Mouse (Mus musculus): ENCODE data around the gene Grap2.

Grap2 gene

DNA sequence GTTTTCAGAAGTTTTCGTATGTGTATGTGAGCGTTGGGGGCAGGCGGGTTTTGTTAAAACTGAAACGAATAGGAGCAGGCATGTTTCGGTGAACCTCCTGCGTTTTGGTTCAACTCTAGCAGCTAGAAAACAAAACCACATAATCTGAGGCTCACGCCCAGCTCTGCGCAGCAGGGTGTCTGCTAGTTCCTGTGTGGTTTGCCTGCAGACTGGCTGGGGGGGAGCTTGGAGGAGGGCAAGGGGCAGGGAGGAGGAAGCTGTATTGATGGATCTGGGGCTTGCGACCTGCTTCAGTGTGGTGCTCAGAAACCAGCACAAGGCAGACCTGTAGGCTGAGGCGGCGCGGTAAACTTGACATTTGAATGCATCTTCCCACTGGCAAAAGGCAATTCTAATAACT, at the start of gene Grap2:
Grap2 (plus strand) TSS at position 304 of the 400 bp plus-strand sequence.
- DNase-seq (ENCODE audit: low spot score), result no peak

DNA sequence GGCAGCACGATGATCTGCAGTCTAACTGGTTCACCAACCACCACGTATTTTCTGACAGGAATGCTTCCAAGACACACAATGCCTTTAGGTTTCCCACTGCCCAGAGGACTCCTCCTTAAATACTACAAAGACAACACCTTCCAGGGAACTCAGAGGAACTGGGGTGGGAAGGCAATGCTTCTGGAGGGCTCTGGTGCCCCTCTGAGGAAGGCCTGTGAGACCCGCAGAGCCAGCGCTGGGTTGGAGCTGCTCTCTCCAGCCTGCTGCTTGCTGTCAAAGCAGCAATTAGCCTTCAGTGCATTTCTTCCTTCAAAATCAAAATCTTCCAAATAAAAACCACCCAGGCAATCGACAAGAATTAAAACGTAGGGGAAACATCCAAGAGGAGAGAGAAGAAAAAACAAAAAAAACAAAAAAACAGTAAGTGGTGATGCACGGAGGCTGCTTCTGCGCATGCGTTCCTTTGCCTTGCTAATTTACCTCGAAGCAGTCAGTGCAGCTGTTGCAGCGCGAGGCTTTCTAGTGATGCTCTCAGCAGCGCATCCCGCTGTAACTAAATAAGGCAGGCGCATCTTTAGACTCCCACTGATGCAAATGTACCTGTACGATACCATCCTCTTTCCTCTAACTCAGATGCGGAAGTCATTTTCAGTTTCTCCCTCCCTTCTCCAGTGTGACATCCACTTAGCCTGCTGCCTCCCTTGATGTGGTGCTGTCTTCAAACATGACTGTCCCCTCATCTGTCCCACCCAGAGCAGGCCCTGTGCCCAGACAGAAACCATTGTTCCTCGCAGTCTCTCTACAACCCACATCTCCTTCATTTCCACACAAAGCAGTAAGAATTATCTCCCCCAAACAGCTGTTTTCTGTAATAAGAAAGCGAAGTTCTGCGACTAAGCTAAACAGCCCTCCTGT, 42.2 kb upstream of the Grap2 start:
- no peak for DNase-seq (ENCODE audit: low spot score)

DNA sequence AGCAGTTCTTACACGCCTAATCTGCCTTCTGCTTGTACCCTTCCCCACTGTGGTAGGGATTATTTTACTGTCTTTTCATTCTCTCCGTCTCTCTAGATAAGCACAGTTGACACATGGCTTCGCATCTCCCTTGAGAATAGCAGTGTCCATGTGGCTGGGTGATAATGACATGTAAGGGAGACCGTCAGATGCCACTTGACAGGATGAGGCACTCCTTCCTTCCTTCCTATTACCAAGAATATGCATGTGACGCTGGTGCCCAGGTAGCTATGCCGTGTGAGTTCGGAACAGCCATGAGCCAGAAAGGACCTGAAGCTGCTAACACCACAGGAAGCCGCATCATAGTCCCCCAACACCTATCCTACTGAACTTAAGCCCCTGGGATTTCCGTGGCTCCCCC, 41.4 kb upstream of the Grap2 start:
- DNase-seq (ENCODE audit: low spot score), result no peak

DNA sequence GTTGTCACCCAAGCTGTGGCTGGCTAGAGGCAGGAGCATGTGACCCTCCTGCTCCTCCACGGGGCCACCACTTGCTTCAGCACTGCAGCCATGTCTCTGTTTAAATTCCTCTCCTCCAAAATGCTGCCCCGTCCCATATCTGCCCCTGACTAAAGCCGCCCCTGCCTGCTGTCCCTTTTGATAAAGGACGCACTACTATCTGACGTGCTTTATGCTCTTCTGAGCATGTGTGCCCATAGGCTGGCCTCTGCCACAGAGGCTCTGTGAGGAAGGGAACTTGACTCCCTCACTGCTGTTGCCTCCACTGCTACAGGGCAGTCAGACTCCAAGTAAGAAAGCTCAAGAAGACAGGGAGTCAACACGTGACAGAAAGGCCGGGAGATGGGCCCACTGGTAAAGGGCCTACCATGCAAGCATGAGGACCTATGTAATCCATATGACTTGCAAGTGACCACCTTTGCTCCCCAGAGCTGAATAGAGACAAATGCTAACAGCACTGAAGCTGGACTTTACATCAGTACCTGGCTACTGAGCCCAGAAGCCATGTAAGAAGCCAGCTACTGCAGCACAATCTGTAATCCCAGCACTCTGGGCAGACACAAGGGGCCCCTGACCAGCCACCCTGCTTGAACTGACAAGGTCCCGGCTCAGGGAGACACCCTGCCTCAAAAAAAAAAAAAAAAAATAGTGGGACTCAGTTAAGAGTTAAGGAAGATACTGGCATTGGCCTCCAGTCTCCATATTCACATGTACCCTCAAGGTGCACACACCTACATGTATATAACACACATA, 39.9 kb upstream of the Grap2 start:
- peak; percentile 76 for DNase-seq (ENCODE audit: low spot score)

DNA sequence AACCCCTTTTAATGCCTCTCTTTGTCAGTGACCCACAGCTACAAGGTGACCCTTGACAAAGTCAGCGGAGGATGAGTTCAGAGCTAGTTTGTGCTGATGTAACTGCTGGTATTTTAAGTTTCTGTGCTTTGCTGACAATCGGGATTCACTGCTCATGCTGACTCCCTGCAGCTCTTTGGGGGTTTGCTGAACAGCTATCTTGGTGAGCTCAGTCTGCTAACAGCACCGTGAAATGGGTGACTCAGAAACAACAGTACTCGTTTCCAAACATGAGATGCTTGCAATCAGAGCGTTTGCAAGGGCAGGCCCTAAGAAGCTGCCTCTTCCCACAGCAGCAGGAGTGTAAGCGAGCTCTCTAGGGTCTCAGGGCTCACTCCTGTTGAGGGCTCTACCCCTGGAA, 39.1 kb upstream of the Grap2 start:
- DNase-seq (ENCODE audit: low spot score), result no peak

DNA sequence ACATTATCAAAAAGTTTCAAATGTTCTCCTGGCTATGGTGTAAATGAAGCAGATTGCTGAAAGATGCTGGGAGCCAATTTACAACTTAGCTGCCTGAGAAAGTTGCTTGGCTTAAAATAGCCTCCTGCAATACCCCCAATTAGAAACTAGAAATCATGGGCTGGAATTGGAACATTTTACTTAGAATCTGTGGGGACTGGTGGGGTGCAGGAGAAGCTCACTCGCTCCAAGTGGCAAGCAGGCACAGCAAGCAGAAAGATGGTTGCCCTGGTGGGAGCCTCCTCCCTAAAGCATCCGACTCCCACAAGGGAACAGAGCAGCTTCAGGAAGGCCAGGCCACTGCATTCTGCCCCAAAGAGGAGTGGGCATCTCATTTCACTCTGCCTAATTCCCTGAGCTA, 36.3 kb upstream of the Grap2 start:
- no peak for DNase-seq (ENCODE audit: low spot score)

DNA sequence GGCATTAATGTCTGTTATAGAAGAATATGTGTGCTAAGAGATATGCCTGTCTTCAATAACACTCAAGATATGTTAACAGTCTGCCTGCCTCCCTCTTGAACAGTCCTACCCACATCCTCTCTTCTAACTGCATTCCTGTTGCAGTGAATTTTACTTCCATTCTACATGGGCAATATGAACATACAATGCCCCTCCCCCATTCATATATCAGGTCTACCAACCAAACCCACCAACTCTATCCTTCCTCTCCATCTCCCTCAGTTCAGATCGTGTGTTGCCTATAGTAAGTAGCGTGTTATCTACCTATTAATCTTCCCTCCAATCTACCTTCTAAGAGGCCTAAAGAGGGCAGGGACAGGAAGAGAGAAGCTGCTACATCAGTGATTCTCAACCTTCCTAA, 34.3 kb upstream of the Grap2 start:
- DNase-seq (ENCODE audit: low spot score), result no peak

DNA sequence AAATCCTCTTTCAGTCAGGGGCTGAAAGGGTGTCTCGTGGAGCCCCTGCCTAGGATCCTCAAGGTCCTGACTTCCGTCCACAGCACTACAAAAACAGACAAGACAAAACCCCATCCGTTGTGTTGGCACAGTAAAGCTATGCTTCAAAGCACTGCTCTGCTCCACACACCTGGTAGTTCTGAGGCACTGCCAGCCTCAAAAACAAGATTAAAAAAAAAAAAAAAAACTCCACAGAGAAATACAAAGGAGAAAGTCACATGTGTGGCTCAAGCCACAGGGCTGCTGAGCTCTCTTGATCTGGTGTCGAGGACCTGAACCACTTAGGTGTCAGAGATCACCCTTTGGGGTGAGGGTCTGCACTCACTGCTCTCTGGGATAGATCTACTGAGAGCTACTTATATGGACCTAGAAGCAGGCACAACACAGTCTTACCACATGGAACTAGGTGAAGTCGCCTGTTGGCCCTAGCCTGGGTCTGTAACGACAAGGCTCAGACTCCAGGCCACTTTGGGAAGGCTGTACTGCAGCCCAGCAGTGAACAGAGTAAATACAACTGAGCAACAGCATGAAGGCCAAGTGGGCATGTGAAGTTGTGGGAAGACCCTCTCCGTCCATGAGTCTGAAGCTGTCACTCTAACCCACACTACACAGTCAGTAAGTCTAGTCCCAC, 33.6 kb upstream of the Grap2 start:
- DNase-seq (ENCODE audit: low spot score), result no peak

DNA sequence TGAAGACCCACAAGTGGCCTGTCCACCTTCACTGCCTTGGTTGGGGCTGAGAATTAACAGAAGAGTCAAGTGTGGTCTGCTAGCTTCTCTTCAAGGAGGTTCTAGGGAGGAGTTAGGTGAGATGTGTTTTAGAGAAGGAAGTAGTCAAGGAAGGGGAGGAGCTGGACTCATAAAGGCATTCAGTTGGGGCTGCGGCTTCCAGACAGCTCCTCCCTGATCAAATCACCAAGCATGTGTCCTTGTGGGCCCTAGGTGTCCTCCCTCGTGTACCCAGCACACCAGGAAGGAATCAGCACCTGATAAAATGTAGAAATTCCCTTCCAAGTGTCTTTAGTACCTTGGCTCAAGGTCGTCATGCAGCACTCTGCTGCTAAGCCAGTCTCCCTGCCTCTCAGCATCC, 28.3 kb upstream of the Grap2 start:
- no peak for DNase-seq (ENCODE audit: low spot score)

DNA sequence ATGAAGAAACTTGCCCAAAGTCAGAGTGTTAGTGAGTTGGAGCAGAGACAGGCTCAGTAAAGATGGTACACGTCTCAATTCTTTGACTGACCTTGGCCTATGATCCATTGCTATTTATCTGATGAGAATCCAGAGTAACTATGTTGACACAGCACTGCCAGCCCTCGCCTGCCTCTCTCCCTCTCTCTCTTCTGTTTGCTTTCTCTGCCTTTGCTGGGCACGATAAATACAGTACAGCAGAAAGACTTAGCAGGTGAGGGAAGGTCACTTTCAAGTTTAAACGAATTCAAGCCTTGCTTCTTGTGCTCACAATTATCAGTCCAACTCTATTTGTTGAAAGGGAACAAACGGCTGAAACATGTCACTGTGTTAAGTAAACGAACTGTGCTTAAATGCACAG, 27.0 kb upstream of the Grap2 start:
- no peak for DNase-seq (ENCODE audit: low spot score)

DNA sequence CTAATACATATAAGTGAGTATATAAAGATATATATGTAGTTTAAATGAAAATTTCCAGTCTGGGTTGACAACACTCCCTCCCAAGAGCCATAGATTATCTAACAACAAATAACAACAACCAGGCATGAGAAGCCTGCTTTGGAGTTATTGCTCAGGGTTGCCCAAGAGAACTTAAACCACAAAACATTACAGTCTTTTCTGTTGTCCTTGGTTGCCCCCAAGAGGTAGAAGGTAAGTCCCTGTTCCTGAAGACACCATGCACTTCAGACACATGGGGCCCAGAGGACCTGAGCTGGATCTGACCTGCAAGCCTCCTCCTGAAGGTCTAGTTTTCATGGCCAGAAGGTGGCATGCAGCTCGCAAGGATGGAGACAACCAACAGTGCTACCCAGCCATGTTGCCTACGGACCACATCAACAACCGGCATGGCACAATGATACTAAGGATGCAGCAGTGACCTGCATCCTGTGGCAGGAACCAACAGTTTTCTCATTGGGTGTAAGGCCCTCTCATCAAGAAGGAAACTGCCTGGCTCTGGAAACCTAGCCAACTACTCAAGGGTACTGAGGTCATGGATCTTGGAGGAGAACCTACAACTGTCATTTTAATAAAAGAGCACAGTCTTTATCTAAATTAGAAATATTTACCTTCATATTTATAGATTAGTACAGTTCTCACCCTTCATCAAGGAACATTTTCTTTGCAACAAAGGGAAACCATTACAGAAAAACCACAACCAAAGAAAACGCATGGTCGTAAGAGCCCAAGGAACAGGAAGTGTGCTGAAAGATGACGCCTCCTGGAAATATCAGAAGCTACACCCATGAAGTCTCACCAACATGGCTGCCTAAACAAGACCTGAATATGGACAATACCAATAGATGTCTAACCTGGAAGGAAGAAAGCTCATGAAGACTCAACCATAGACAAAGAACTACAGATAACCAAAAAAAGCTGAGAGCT, 17.3 kb upstream of the Grap2 start:
- no peak for DNase-seq (ENCODE audit: low spot score)

DNA sequence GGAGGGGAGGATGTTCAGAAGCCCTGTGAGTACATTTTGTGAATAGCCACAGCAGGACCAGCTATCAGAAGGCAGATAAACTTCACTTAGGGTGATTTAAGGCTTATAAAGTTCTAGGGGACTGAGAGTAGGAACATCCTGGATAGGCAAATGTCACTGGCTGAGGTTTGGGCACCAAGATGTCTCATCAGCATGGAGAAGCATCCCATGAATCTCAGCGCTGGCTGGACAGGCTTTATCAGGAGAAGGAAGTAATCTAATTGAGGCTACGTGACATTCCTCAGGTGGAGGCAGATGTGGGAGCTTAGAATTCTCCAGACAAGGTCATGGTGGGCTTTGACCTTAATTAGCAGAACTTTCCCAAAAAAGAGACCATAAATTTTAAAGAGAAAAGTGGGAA, 16.4 kb upstream of the Grap2 start:
- DNase-seq (ENCODE audit: low spot score), result no peak

DNA sequence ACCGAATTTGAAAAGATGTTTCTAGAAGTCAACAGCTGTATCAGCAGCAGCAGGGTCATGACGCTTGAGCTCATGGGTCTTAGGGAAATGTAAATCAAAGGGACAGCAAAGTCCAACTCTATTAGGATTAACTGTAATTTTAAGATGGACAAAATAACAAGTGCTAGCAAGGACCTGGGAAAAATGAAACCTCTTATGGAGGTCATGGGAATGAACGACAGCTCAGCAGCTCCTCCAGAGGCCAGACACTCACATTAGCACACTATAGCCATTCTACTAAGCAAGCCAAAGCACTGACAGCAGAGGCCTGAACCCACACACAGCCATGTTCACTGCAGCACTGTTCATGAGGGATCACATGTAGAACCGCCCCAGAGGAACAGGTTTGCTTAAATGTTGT, 14.6 kb upstream of the Grap2 start:
- no peak for DNase-seq (ENCODE audit: low spot score)

DNA sequence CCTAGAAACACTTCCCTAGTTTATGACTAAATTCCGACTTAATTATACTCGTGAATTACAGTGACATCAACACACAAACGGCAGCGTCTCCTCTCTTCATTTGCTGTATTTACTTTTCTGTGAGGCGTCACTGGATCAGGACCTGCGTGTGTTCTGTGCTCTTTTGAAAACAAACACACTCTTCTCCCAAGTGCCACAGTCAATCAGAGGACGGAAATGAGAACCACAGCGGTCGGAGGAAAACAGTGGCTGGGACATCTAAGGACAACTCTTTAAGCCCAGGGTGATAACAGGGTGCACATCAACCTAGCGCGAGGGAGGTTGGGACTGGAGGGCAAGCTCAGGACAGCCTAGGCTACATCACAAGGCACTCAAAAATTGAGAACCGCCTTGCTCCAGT, 12.9 kb upstream of the Grap2 start:
- no peak for DNase-seq (ENCODE audit: low spot score)

DNA sequence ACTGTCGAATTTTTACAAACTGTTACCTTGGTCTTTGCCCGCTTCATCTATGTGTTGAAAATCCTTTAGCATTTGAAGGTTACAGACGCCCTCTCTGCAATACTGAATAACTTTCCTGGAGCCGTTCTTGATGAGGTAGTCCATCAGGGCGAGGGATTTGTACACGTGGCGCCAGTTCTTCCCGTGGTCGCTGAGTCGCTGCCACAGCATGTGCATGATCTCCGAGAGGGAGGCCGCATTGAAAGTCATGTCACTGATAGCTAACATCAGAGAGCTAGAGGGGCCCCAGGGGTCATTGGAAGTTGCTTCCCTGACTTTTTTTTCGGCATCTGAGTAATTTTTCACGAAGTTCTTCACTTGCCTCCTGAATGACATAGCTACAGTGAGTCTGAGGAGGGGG, 12.4 kb upstream of the Grap2 start:
- no peak for DNase-seq (ENCODE audit: low spot score)

DNA sequence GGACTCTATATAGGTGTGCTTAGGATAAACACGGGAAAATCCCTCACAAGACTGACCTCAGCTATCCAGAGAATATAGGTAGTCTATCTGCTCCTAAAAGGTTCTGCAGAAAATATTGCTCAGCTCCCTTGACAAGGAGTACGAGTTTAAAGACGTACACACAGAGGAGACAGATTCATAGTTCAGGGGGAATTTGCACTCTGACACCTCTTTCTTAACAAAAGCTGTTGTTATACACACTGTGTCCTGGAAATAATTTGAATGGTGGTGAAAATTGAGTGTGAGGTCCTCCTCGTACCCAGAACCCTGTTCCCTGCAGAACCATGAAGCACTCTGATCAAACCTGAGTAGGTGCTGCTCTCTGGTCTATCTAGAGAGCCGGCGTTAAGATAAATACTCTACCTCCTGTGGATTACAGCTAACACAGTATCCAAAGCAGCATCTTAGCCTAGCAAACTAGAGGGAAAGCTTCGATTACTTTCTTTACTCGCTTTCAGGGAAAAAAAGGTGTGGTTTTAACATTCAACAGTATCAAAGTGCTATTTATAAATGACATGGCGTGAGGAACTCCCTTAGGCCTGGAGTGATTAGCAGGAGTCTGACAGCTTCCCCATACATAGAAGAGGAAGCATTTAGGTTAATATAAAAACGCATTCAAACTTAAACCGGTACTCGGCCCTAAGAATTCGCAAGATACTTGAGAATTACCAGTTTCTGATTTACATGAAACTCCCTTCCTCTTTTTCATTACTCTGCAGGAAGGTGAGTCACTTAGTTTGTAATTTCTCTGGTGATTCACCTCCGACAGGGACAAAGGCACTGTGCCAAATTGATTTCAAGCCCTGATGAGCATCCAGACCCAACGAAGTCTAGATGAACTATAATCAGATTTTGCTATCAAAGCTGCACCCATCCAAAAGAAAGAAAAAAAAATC, 11.5 kb upstream of the Grap2 start:
- DNase-seq (ENCODE audit: low spot score), result no peak

DNA sequence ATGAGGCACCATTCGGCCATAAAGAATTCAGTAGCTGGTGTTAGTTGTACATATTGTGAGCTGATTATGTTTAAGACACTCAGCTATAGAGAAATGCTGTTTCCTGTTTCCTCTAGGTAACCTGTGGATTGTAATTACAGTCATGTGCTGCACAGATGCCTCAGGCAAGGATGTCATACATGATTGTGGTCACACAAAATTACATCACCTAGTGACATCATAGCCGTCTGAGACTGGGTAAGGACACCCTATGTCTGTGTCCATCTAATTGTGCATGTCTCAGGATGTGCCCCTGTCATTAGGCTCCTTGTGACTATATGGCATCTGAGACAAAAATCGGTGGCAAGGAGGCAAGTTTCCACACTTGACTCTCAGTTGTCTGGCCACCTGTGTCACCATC, 9.9 kb upstream of the Grap2 start:
- DNase-seq (ENCODE audit: low spot score), result no peak

DNA sequence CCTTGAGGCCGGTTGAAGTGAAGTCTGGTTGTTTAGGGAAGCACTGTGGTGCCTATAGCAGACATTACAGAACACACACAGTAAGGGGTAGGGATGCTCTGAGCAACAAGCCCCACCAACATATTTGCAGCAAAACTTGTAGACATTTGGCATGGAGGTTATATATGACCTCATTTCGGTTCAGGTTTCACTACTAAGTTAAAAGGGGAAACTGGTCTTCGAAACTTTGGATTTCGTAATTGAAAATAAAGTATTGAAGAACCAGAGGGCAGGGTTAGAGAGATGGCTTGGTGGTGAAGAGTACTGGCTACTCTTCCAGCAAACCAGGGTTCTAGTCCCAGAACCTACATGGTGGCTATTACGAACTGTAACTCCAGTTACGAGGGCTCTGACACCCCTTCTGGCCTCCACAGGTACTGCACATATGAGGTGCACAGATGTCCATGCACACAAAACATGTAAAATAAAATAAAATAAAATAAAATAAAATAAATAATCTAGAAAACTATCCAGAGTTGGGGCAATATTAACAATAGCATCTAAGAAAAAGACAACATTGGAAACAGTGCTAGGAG, 8.7 kb upstream of the Grap2 start:
- DNase-seq (ENCODE audit: low spot score), result no peak

DNA sequence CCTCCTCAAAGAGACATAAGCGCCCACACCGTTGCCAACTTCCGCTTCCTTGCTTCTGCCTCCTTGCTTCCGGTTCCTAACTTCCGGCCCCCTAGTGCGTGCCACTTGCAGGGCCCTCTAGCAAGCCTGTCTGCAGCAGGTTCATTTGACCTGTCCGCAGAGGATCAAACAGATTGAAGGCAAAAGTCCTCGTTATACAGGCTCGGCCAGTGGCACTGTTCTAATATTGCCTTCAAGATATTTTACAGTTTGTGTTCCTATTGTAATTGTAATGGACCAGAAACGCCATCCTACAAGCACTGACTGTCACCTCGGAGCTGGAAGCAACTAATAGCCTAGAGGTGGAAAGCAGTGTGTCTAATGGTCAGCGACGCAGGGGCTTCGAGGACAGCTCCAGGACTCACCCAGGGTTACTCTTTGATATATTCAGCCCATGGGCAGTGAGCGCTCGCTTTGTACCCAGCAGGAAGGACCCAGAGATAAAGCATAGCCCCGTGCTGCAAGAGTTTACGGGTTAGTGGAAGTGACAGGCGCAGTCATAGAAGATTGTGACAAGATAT, 7.2 kb upstream of the Grap2 start, which contains the start of gene Enthd1:
Enthd1 (minus strand) TSS at position 51 of the 560 bp plus-strand sequence.
- DNase-seq (ENCODE audit: low spot score), result no peak

DNA sequence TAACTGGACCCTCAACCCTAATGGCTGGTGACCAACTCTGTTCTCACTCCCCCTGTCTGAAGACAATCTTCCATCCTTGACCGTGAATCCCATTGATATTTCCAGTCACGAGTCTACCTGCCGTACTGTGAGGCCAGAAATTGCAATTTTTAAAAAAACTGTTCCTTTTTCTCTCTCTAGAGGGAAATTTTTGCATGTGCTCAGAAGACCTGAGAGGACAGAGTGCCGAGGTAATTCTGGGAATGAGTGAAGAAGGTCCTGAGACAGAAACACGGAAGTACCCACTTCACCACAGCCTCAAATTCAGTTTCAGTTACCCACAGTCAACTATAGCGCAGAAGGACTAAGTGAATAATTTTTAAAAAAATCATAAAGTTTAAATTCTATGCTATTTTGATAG, 5.7 kb upstream of the Grap2 start:
- no peak for DNase-seq (ENCODE audit: low spot score)

Data from c-Kit-positive CD71-positive TER-119-positive erythroid progenitor cells, embryonic 14.5 days (primary cell).